Mouse (Mus musculus) c-Kit-positive CD71-positive TER-119-positive erythroid progenitor cells, embryonic 14.5 days (primary cell): ENCODE measurements around the gene Fam98a.

Experiments
- DNase-seq: peaks from one replicate; pipeline ENCODE4 v3.0.0-alpha.2; 2013; ENCODE audit warnings: low spot score

The Fam98a gene

DNA sequence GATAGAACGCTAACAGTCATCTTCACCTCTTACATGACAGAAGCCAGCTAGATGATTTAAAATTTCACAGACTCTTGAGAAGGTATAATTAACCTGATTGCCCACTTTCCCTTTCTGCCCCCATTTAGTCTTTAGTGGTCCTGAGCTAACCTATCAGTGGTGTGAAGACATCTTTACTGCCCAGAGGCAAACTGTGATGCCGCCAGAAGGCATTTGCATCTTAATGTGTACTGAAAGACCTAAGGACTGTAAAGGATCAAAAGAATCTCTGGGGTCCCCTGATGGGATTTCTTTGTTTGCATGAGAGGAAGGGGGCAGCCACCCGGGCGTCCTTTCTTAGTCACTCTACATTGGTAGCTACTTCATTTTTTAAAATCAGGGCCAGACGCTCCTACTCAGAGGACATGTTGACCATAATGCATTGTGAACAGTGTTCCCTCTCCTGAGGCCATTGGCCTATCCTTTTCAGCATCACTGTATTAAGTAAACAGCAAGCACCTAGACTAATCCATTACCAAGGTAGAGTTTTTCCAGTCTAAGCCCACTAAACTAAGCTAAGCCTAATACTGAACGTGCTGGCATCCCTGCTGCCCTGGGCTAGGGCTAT lies 30.4 kb downstream of the Fam98a start:
- DNase-seq, result no peak

DNA sequence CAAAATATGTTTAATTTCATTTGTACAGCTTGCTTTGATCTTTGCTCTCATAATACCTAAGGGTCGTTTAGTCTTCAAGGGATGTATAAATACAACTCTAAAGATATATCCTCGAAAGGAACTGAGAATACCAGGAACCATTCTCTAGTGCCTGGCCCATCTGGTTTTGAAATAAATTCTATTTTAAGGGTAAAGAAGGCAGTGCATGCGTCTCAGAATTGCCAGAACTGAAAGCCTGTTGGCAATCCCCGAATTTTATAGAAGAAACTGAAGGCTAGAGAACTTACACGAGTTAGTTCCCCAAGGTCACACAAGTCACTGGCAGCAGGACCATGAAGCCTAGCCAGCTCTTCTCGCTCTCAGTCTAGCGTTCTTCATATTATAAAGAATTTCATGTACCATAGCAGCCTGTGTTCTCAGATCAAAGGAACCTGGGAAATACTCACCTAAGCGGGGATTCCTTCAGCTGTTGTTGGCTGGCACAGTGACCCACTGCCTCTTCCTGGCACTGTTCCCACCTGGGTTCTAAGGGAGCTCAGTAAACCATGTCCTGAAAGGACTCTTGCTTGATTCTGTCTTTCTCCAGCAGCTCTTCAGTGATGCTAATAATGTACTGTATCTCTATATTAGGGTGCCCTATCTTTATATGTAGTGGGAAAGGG lies 32.4 kb downstream of the Fam98a start:
- DNase-seq, result no peak

DNA sequence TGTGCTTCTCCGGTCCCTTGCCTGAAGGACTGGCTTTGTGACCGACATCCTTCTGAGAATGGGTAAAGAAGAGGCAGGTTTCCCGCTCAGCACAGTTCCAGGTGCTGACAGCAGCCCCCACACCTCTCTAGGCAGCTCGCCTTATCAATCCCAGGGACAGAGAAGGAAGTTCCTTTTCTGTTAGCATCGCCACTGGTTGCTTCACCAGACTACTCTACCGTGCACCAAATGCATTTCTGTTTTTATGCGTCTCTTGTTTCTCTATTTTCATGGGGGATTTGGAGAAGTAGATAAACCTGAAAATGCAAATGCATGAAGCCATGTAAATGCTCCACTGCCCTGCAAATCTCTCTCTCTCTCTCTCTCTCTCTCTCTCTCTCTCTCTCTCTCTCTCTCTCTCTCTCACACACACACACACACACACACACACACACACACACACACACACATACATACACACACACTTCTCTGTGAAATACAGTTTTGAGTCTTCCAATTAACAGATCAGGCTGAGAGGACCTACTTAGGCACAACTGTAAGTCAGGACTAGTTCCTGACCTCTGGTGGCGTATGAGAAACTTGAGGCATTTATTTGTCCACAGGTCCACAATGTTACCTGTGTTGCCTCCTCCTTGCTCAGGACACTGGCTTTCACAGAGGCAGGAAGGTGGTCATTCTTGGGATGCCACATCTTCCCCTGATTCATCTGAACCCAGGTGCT lies 33.4 kb downstream of the Fam98a start:
- no peak for DNase-seq

DNA sequence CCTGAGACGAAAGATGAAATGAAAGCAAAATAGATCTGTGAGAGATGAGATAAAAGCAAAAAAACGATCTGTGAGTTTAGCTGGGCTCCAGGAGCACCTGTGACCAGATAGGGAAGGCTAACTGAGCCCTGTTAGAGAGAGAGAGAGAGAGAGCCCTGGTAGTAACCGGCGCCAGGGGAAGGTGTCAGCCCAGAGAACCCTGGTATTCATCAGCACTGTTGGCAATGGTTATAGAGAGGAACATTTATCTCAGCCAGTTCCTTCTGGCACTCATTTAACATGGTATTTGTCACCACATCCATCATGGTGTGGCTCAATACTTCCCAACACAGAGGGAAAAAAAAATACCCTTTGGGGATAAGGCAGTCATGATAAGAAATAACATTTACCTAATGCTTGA lies 35.2 kb downstream of the Fam98a start:
- DNase-seq, result no peak

DNA sequence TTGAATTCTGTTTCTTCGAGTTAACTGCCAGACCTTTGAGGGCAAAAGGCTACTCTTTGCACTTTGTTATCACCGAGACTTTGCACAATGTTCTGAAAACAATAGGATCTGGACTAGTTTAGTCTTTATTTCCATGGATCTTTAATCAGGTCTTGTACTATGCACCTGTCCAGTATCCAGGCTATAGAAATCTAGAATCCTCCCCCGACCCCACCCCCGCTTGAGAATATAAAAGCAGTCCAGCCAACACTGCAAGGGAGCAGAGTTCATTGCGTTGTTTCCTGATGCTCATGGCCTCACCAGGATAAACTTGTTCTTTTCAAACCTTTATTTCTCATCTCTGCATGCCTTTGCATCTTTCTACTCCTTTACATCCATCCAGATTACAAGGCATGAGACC lies 42.5 kb downstream of the Fam98a start:
- no peak for DNase-seq

DNA sequence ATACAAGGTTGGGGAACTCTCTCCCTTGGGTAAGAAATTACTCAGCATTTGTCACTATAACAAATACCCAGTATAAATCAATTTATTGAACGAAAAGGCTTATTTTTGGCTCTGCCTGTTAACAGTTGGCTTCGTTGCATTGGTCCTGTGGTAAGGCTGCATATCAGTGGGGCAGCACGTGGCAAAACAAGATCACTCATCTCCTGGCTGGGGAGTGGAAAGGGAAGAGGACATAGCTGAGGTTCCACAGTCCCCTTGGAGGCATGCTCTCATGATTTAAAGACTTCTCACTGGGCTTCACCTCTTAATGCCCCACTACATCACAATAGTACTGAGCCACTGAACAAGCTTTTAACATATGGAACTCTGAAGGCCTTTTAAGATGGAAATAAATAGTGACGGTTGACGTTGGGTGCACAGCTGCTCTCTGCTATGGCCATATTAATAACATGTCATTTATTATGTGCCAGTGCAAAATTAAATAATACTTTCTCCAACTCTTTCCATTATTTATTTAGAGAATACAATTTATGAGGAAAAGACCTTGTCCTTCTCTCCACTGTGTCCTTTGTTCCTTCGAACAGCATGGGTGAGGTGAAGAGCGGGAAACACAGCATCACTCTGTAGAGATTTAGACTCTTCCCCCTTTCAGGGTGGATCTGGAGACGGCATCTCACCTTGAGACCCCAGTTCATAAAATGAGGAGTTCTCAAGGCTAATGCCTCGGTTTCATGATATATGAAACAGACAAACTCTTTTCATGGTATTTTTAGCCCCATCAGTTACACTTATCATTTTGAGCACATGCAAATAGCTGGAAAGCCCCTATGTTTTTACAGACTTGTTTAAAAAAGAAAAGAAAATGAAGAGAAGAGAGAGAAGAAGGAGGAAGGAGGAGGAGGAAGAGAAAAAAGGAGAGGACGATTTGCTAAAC lies 44.8 kb downstream of the Fam98a start:
- no peak for DNase-seq

DNA sequence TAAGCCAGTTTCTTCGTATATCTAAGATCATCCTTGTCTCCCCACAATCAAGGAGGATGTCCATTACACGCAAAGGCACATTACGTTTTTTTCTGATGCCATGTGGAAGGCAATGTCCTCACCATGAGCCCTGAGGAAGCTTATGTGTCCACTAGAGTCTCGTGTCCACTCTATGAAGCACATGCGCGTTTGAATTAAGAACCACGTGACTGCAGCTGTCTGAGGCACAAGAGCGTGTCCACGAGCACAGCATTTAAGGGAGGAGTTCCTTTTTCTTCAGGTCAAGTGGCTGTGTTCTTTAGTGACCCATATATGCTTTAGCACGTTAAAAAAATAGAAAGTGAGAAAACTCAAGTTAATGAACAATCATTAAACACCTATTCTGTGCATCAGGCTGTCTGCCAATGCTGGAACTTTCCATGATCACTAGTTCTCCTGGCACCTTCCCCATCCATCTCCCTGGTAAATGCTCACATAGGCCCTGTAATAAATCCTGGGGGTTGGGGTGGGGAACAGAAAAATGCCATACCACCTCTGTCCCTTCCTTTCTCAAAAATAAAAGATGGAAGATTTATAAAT lies 45.6 kb downstream of the Fam98a start:
- no peak for DNase-seq

DNA sequence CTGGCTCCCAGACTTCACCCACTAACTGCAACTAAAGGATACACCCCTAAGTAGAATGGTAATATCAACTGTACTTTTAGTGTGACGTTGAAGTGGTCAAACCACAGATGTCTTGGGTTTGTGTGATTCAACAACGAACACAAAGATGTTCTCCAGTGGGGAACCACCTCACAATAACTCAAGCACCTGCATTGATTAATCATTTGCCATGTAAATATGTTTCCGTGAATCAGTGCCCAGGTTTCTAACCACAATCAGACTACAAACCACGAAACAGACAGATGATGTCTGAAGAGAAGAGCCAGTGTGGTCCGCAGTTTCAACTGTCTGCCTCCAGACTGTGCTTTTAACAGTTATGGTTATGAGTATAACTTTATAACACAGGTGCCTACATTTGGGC lies 46.7 kb downstream of the Fam98a start:
- no peak for DNase-seq

DNA sequence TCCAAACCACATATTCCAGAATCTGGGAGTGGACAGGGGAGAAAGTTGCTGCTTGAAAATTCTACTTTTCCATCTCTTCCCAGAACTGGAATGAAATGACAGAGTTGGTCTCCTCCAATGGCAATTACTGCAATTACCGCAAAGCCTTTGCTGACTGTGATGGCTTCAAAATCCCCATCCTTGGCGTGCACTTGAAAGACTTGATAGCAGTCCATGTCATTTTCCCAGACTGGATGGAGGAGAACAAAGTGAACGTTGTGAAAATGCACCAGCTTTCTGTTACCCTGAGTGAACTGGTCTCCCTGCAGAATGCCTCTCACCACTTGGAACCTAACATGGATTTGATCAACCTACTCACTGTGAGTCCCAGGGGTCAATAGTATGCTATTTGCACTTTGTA lies 48.7 kb downstream of the Fam98a start:
- no peak for DNase-seq

DNA sequence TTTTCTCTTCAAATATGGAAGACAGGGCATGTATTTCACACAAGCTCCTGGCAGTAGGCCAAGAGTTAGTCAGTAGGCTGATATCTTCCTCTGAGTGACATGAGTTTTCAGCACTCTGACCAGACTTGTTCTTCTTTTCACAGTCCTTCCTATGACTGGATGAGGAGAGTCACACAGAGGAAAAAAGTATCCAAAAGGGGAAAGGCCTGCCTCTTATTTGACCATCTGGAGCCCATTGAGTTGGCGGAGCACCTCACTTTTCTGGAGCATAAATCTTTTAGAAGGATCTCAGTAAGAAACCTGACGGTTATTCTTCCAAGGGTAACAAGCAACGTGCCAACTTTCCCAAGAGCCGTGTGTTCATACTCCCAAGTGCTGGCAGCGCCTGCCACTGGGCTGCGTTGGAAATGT lies 53.5 kb downstream of the Fam98a start:
- DNase-seq, result no peak

DNA sequence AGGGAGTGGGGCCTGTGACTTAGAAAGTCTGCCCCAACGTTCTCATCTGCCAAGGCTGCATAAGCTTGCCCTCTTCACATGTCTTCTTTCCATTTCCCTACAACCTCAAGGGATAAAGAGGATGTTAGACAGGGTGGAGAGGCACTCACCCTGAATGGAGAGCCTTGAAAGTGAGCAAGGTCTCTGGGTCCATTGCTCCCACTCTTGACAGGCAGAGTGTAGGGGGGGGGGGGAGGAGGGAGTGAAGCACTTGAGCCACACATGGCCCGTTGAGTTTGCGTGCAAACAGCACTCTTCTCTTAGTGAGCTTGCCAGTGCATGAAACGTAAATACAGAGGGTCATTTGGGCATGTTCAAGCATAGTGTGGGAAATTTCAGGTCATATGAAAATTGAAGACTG lies 56.5 kb downstream of the Fam98a start:
- no peak for DNase-seq
